Mouse (Mus musculus) telencephalon, adult 2 months (tissue): Measurements from ENCODE around the gene Tprgl.

ENCODE experiments used
- DNase-seq: peaks from one replicate; pipeline ENCODE4 v3.0.0-alpha.2; 2011; ENCODE audit warnings: low read depth, low spot score

The Tprgl gene

DNA sequence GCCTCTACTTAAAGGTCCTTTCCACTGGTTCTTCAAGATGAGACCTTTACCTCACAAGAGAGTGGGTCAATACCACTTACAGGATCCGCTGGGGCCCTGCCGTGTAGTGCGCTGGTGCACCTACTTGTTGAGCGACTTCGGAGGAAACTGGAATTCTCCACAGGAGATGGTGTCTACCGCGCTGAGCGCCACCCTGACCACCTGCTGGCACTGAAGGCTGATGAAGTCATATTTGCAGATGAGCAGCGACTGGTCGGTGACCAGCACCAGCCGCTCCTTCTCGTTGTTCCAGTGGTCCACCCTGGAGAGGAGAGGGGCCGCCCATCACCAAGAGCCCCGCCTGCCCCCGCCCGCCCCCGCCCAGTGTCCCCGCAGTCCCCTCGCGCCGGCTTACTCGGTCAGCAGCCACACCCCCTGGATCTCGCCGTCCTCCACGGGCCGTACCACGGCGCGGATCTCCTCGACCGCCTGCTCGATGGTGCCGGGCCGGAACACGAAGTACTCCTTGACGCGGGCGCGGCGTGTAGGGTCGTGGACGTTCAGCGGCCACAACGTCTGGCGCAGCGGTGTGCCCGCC, 417 bp downstream of the Tprgl start:
- DNase-seq, result no peak

DNA sequence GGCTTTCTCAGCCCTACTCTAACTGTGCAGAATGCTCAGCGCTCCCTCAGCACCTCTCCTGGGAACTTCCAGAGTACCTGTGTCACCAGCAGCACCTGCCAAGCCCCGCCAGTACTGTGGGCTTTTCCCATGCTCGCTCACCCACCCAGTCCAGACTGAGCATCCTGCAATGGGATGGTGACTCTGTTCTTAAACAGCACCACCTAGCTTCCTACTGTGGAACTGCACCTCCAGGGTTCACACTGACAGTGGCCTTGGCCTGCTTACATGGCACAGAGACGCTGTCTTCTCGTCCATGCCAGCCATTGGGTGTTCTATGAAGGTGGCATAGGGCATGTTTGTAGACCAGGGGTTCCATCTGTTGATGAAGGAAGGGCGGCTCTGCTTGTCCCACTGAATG, 1.5 kb downstream of the Tprgl start:
- DNase-seq, result no peak

DNA sequence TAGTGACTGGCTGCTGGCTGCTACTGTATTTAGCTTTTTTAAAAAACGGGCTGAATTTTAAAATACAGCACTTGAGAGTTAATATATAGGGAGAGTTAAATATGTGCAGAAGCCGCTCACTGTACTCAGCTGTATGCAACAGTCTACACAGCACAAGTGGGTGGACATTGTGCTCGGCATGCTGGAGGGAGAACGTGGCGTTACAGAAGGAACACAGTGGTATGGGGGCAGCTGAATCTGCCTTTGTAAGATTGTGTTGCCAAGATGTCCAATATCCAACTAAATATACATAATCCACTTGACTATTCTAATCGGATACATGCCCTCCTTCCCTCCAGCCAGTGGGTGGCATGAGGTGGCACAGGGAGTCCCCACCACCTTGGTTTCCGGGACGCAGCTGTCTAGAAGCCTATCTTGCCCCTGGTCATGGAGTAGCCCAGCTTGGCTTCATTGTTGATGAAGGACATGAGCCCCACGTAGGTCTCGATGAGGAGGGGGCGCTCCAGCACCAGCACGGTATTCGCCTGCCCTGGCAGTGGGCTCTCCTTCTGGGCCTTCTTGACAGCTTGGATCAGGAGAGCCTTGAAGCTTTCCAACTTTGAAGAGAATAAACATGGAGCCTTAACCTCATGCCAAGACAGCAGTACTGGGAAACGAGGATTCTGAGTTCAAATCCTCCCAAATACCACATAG, 2.4 kb downstream of the Tprgl start:
- DNase-seq, result no peak

DNA sequence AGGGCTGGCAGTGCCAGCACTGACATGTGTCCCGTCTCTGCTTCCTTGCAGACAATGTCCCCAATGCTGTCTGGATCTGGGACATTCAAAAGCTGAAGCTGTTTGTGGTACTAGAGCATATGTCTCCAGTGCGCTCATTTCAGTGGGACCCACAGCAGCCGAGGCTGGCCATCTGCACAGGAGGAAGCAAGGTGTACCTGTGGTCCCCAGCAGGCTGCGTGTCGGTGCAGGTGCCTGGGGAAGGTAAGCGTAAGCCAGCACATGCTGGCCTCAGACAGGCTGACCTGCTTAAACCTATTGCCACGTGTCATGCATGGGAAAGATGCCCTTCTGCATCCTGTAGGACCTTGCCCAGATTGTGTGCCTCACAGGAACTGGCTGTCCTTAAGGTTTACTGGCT, 4.4 kb downstream of the Tprgl start:
- DNase-seq, result no peak

DNA sequence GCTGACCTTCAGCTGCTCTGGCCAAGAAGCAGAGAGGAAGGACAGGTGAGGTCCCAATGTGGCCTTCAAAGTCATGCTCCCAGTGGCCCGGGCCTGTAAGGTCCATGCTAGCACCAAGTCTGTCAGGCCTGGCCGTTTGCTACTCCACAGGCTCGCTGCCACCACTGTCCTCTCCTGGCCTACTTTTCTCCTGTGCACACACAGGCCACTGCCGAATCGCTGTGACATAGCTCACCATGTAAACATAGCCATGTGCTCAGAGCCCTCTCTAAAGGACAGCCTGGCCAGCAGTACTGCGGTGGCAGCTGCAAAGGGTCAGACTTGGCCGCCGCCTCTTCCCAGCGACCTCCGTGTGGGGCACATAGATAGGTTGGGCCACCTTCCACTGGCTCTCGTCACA, 6.4 kb downstream of the Tprgl start:
- no peak for DNase-seq

DNA sequence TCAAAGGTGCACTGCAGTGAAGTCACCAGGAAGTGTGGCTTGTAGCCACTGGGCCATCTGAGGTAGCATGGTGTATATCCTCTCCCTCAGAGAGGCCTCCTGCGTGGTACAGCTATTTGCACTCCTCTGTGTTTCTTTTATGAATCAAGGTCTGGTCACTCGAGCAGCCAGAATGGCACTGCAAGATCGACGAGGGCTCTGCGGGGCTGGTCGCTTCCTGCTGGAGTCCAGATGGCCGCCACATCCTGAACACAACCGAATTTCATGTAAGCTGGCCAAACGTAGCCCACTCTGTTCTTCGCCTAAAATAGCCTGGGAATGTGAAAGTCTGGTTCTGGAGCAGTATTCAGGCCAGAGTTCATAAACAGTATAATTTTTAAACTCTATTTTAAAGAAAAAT, 14.1 kb downstream of the Tprgl start:
- no peak for DNase-seq

GRCm38 (mm10) chr4:154144712-154145111, 15.8 kb downstream of the Tprgl start:
- no peak for DNase-seq

DNA sequence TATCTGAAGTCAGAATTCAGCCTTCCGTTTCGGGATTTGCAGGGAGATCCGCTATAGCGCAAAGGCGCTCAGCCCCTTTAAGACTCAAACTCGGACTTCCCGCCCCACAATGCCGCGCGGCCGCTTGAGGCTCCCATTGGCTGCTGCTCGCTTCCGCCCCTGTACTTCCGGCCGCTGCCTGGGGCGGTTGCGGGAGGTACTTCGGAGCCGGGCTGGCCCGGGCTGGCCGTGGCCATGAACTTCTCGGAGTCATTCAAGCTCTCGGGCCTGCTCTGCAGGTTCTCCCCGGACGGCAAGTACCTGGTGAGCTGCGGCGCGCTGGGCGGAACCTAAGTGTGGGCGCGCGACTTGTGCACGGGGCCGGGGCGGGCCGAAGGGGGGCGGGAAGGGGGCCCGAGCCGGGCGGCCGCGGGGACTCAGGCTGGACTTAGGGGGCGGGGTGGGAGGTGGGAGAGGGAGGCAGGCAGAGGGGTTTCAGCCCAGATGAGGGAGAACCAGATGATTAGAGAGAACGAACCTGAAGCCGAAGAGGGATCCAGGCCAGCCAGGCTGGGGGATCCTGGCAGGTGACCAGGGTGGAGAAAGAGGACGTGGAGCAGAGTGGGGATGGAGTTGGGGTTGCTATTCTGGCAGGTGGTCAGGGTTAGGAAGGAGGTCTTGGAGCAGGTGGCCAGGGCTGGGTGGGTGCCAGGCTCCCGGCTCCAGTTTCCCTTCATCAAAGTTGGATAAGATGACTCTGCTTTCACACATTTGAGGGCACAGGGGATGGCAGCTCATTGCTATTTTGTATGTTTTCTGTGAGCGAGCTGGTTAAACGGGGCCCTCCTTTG, 18.0 kb downstream of the Tprgl start, which contains the start of gene Wrap73:
Wrap73 (plus strand) TSS at position 162 of the 830 bp plus-strand sequence.
- DNase-seq, result peak; percentile 87

DNA sequence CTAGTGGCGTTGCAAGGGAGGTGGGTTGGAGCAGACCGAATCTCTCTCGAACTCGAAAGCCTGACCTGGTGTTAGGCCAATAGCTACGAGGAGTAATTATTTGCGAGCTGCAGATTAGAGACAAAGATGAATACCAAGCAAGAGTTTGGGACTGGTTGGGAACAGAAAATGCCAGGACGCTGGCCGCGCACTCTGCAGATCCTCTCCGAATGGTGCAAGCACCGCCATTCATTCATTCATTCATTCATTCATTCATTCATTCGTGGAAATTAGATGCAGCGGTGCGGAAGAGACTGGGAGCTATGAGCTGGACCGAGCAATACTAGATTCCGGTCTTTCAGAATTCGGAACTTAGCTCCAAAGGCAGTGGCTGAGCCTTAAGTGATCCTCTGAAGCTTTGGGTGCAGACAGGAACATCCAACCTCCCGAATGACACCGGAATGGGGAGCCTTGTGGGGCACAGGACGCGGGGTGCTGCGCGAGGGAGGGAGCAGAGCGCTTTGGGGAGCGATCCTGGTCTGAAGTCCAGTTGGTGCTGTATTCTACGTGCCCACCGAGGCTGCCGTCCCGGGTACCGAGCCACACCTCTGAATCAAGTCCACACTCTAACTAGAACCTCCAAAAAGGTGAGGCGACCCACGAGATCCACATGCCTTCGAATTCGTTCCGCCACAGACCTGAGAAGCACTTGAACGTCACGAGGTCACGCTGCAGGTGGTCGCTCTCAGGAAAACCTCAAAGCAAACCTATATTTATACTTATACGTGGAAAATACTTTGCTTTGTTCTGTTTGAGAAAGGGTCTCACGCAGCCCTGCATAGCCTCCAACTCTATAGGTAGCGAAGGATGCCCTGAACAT, 19.2 kb downstream of the Tprgl start:
- no peak for DNase-seq

DNA sequence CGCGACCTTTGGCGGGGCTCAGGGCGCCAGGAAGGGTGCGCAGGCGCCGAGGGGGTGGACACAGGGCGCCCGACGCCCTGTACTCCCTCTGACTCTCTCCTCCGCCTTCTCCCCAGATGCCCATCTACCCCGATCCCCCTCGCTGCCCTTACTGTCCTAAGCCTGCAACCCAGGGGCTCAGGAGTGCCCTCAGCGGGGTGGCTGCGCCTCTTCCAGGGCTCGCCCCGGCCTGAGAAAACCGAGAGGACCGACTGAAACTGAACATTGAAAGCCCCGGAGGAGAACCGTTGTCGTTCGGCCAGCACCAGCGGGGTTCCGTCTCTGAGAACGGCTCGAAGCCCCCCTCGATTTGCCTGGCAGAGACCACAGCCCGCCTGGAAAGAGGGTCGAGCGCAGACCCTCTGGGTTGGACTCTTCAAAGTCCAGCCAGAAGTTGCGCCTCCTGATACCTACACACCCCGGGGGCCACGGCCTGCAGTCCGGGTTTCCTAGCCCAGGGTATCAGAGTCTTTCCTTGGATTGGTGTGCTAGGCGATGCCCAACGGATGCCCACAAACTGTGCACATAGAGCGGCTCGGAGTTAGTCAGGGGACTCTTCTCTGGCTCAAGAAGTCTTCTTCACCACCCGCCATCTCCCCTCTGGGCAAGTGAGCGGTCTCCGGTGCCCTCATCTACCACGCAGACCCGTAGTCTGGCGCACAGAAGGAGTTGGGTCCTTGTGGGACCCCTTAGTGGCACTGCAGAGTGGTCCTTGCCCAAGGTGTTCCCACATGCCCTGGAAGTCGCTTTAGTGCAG, 20.1 kb downstream of the Tprgl start:
- DNase-seq, result no peak

DNA sequence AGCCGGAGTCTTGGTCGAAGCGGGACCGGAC, 20.5 kb downstream of the Tprgl start, which contains the start of gene Trp73:
Trp73 (minus strand) TSS at position 27 of the 31 bp plus-strand sequence.
- DNase-seq, result no peak

GRCm38 (mm10) chr4:154139671-154140181, 20.7 kb downstream of the Tprgl start:
- DNase-seq, result no peak

GRCm38 (mm10) chr4:154137139-154137538, 23.3 kb downstream of the Tprgl start:
- no peak for DNase-seq

- DNase-seq, result no peak
Observed at GRCm38 (mm10) chr4:154134803-154135202, 25.7 kb downstream of the Tprgl start.

DNA sequence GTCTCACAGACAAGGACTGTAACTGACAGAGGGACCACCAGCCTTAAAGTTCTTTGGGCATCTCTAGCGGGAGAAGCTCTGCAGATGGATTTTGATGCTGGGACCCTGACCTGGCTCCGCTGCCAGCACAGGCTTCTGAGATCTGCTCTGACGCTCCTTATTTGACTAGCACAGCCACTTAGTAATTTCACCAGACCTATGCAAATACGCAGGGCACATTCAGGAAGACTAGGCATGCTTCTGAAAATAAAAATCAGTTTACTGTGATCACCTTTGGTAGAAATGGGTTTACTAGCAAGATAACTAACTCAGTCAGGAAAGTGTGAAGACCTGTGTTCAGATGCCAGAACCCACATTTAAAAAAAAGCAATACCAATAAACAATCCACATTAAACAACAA, 28.6 kb downstream of the Tprgl start:
- no peak for DNase-seq

DNA sequence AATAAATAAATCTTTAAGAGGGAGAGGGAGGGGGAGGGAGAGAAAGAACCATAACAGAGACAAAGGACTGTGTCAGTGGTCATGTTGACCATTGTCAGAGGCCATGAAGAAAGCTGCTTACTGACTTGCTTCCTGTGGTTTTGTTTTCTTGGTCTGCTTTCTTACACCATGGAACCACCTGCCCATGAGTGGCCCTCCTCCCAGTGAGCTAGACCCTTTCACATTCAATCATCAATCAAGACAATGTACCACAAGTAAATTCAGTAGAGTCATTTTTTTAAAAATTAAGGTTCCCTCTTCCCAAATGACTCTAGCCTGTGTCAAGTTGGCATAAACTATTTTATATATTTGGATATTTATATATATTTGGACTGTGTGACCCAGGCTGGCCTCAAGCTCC, 30.5 kb downstream of the Tprgl start:
- no peak for DNase-seq

DNA sequence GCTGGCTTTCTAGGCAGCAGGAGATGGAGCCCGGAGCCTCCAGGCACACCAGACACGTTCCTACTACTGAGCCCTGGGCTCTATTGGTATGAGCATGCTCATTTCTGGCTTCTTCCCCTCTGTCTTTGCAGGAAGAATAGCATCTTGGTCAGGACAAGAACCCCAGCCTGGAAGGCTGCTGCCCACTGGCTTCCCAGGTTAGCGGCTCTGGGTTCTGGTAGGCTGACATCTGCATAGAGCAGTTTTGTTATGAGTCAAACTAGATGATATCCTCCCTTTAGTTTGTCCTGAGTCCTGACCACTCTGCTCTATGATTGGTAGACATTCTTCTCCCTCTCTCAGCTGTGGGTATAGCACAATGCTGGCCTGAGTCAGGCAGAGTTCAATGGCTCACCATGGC, 33.2 kb downstream of the Tprgl start:
- DNase-seq, result no peak

DNA sequence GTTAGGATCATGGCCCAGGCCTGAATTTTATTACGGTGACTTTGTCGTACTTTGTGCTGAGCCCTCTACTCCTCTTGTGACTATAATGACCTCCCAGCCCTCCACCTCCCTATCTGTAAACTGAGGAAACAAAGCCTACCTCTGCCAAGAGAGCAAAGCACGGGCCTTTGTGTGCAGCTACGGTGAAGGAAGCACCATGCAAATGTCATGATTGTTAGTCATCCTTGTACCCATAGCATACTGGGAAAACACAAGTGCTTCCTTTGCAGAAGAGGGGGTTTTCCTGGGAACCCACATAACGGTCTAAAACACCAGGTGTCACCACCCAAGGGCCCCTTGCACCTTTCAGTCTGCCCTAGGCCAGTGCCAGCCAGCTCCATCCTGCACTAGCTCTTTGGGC, 35.3 kb downstream of the Tprgl start:
- DNase-seq, result no peak

- DNase-seq, result no peak
Observed at GRCm38 (mm10) chr4:154123553-154123952, 36.9 kb downstream of the Tprgl start.

- DNase-seq, result no peak
Observed at GRCm38 (mm10) chr4:154122374-154122773, 38.1 kb downstream of the Tprgl start.

- no peak for DNase-seq
Observed at GRCm38 (mm10) chr4:154121800-154122199, 38.7 kb downstream of the Tprgl start.
